8 mouse cellular contexts compared by ENCODE assay signal in genomic region chr5:24685366-24686093, GRCm38 (mm10). TPM values are rescaled to one million over a fixed set of nuclear protein-coding genes. Genes with fewer than 3 reads are reported as not detected.
DNase-seq lines count a peak whose midpoint lies in the region; ATAC-seq and TF ChIP-seq lines count a peak whose summit lies in the region.

Gene Nub1 (plus strand): TSS chr5:24685532.

- peak within 1 kb of the TSS; percentile 92 for H3K4me3 ChIP-seq in cortical plate, adult 2 months (ENCODE audit: insufficient read depth, low read length)
- peak within 1 kb of the TSS; percentile 96 for H3K4me3 ChIP-seq in megakaryocyte, embryonic 14.5 days (replicated peaks)

- peaks cover 23% of the 10 kb centered on the region for H3K36me3 ChIP-seq in megakaryocyte, embryonic 14.5 days (replicated peaks; ENCODE audit: low read length)

- H3K27ac ChIP-seq in cortical plate, adult 2 months (ENCODE audit: insufficient read depth, low read length), result peak within 1 kb of the TSS; percentile 68

- peak; percentile 74 for ATAC-seq in activated CD4-positive, CD25-positive, alpha-beta regulatory T cell, adult 4 months

- no peaks in the 10 kb centered on the region; the same call in 1 of the 2 replicates for H3K4me1 ChIP-seq in cortical plate, adult 2 months (ENCODE audit: control insufficient read depth, insufficient read depth, low read length)
- H3K4me1 ChIP-seq in megakaryocyte, embryonic 14.5 days, result peaks cover 34% of the 10 kb centered on the region

- TF ChIP-seq CTCF in cortical plate, adult 2 months (IDR thresholded peaks at IDR 0.05; ENCODE audit: extremely low read depth, insufficient read depth, low read length), result 0 out of 2 replicates have a peak, but pooled peaks have one; percentile 9

- H3K27me3 ChIP-seq in megakaryocyte, embryonic 14.5 days (replicated peaks), result no peaks in the 10 kb centered on the region

- no peaks in the 10 kb centered on the region for H3K9me3 ChIP-seq in megakaryocyte, embryonic 14.5 days

- peak; percentile 95 to 97 for DNase-seq in gastrocnemius, adult 8-10 months (ENCODE audit: low spot score in 2 of 2)
- peak; percentile 86 for DNase-seq in hindlimb bud, embryonic 11.5 days (ENCODE audit: extremely low spot score, low read depth, low spot score)
- peak; percentile 91 to 97 for DNase-seq in left cerebral cortex, adult 8-10 months (ENCODE audit: low spot score in 2 of 2)
- DNase-seq in right cerebral cortex, postnatal 10 days (ENCODE audit: low spot score in 2 of 2), result peak; percentile 98
- peak; percentile 95 for DNase-seq in urinary bladder, postnatal 25 days (ENCODE audit: low spot score)

- TF ChIP-seq POLR2A in cortical plate, adult 2 months (IDR thresholded peaks at IDR 0.05; ENCODE audit: extremely low read depth, insufficient read depth, low read length), result peak; percentile 56

RNA-seq across cellular contexts. Expression of gene Nub1, which starts in this region (rescaled TPM):
- polyA plus RNA-seq in activated CD4-positive, CD25-positive, alpha-beta regulatory T cell, adult 4 months (2017; shearing (Covaris generic)), result 10 to 100 TPM; 63.9 to 65.7 TPM
- 76.6 and 81.2 TPM in 2 replicates for polyA plus RNA-seq in cortical plate, adult 2 months (2012; rRNA removed)
- 10 to 100 TPM; 30.6 to 36.8 (median 34.1) TPM for total RNA-seq in gastrocnemius, adult 8-10 months (2022)
- total RNA-seq in left cerebral cortex, adult 8-10 months (2022), result 10 to 100 TPM; 85.4 to 91.5 (median 86.1) TPM
- polyA plus RNA-seq in megakaryocyte, embryonic 14.5 days (2012; ENCODE audit: insufficient read depth, low replicate concordance), result 37.7 and 58.3 TPM in 2 replicates

Comparison
In these comparisons a context has a peak if more than half of its experiments do, and no peak if none do; other contexts are left out.
1. Peak in every context shown above with its lines: DNase-seq, ATAC-seq, H3K4me3 ChIP-seq and H3K27ac ChIP-seq.